Mouse (Mus musculus) heart, postnatal 0 days (tissue): ENCODE measurements around the gene Bivm. TPM values are rescaled to one million over a fixed set of nuclear protein-coding genes. Genes with fewer than 3 reads are reported as not detected.

Experiments
- ATAC-seq: fragments of 200-750 bp; cut with Nextera tagmentation; 2 replicates; pipeline ENCODE4 v1.8.0; 2017; ENCODE audit warnings: low read depth, moderate number of reproducible peaks, moderate library complexity; ENCODE audit not compliant: insufficient read depth
- DNase-seq: peaks from one replicate; pipeline ENCODE4 v3.0.0-alpha.2; 2016; ENCODE audit warnings: low spot score
- H3K27ac ChIP-seq: fragments of 300-500 bp; sonication (generic); 2 replicates; pipeline ENCODE4 v1.5.1; 2014; ENCODE audit warnings: low read depth, mild to moderate bottlenecking
- H3K27me3 ChIP-seq: fragments of 300-500 bp; sonication (generic); 2 replicates; pipeline ENCODE4 v1.6.1; 2014; ENCODE audit warnings: low read length, mixed read lengths; ENCODE audit not compliant: control insufficient read depth, insufficient read depth
- H3K36me3 ChIP-seq: fragments of 300-500 bp; sonication (generic); replicated peaks from 2 replicates; pipeline ENCODE4 v1.6.1; 2014; ENCODE audit warnings: low read length, mixed read lengths; ENCODE audit not compliant: control insufficient read depth, insufficient read depth
- H3K4me1 ChIP-seq: fragments of 300-500 bp; sonication (generic); 2 replicates; pipeline ENCODE4 v1.6.1; 2014; ENCODE audit warnings: antibody characterized with exemption; ENCODE audit not compliant: control insufficient read depth, insufficient read depth
- H3K4me2 ChIP-seq: fragments of 300-500 bp; sonication (generic); 2 replicates; pipeline ENCODE4 v1.6.1; 2014; ENCODE audit warnings: low read depth, mild to moderate bottlenecking, low read length, moderate library complexity
- H3K4me3 ChIP-seq: fragments of 300-500 bp; sonication (generic); 2 replicates; pipeline ENCODE4 v1.5.1; 2014; ENCODE audit warnings: low read depth, low read length
- H3K9ac ChIP-seq: fragments of 300-500 bp; sonication (generic); replicated peaks from 2 replicates; pipeline ENCODE4 v1.6.1; 2014; ENCODE audit warnings: low read depth, low read length, mixed read lengths
- H3K9me3 ChIP-seq: fragments of 300-500 bp; sonication (generic); replicated peaks from 2 replicates; pipeline ENCODE4 v1.6.1; 2016; ENCODE audit warnings: low read length; ENCODE audit not compliant: control insufficient read depth
- CTCF ChIP-seq: IDR thresholded peaks from 2 replicates; pipeline ENCODE4 v1.5.1; 2016; ENCODE audit warnings: antibody characterized with exemption, control low read depth, low read depth
- EP300 ChIP-seq: IDR thresholded peaks from 2 replicates; pipeline ENCODE4 v1.6.1; 2016; ENCODE audit warnings: antibody characterized with exemption, low read depth
- WGBS: fragments of 180-500 bp; shearing (Covaris S2); extraction: QIAGEN DNeasy Blood & Tissue Kit; methylation state at CpG from one replicate; pipeline ENCODE4 v1.1.7; 2014; 5-methylcytosine and 5-hydroxymethylcytosine counted together
- polyA plus RNA-seq: library from polyadenylated mRNA; unstranded; fragments of >200 nt; fragmentation: Nextera tagmentation; extraction: Ambion mirVana; gene quantifications from 2 replicates; pipeline ENCODE4 v1.2.1, GENCODE M21; 2015
- total RNA-seq: library from RNA; depleted of rRNA; stranded (reverse); fragments of >200 nt; gene quantifications from 2 replicates; pipeline ENCODE4 v1.2.3, GENCODE M21; 2014; ENCODE audit warnings: low replicate concordance

Bivm gene
- total and polyA plus RNA-seq, 2 experiments from 2014 or later: 9.2 to 20.2 TPM

GRCm38 (mm10) chr1:44158317-44158716 is 39.6 kb downstream of the Bivm start:
- Histone ChIP-seq H3K27me3 (no peaks in the 10 kb centered on the region), H3K4me2 (no peak overlapping the region), H3K4me3 (no peak overlapping the region), H3K36me3 (peaks cover 50% of the 10 kb centered on the region), H3K27ac (no peak overlapping the region), H3K9ac (no peak overlapping the region), H3K9me3 (no peaks in the 10 kb centered on the region), H3K4me1 (no peaks in the 10 kb centered on the region)
- no peak for ATAC-seq
- WGBS: 87% methylated on average over 6 of the region's 6 CpGs
- no peak for DNase-seq
- TF ChIP-seq CTCF (no peak), EP300 (no peak)

DNA sequence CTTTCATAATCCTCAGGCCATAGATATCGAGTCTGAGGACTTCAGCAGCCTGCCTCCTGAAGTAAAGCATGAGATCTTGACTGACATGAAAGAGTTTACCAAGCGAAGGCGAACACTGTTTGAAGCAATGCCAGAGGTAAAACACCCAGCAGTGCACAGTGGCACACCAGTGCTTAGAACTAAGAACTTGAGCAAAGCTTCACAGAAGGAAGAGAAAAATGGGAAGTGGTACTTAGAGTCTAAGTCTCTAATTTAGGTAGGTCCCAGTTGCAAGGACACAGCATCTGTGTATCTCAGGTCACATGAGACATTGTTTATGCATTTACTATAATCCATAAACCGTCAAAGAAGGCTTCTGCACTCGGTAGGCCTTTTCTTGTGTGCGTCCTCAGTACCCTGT is 43.1 kb downstream of the Bivm start:
- ATAC-seq: no peak
- H3K9ac ChIP-seq: no peak overlapping the region
- H3K27ac ChIP-seq: no peak overlapping the region
- no peak overlapping the region for H3K4me2 ChIP-seq
- H3K36me3 ChIP-seq: peaks cover 78% of the 10 kb centered on the region
- H3K4me1 ChIP-seq: no peaks in the 10 kb centered on the region
- no peaks in the 10 kb centered on the region for H3K9me3 ChIP-seq
- no peaks in the 10 kb centered on the region for H3K27me3 ChIP-seq
- no peak for DNase-seq
- H3K4me3 ChIP-seq: no peak overlapping the region
- 91% methylated on average over 6 of the region's 6 CpGs for WGBS
- TF ChIP-seq EP300 (no peak), CTCF (no peak)

DNA sequence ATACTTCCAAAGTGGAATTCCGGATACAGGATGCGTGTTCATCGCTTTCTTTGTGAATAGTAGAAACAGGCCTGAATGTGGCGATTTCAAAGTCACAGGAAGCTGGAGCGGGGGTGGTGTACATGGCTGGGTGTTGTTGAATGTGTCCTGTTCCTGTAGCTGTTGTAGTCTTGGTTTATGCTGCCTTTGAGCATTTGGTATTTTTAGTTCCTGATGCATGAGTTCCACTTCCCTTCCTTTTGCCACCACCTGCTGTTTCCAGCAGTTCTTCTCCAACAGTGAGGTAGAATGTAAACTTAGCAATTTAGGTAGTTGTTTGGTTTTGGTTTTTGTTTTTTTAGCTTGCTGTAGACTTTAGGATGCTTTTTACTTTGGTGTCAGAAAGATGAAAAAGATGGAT is 43.6 kb downstream of the Bivm start:
- no peak for ATAC-seq
- Histone ChIP-seq H3K36me3 (peaks cover 84% of the 10 kb centered on the region), H3K4me1 (no peaks in the 10 kb centered on the region), H3K27ac (no peak overlapping the region), H3K4me3 (no peak overlapping the region), H3K9ac (no peak overlapping the region), H3K27me3 (no peaks in the 10 kb centered on the region), H3K9me3 (no peaks in the 10 kb centered on the region), H3K4me2 (no peak overlapping the region)
- DNase-seq: no peak
- TF ChIP-seq CTCF (no peak), EP300 (no peak)
- 77% methylated on average over 5 of the region's 5 CpGs for WGBS

DNA sequence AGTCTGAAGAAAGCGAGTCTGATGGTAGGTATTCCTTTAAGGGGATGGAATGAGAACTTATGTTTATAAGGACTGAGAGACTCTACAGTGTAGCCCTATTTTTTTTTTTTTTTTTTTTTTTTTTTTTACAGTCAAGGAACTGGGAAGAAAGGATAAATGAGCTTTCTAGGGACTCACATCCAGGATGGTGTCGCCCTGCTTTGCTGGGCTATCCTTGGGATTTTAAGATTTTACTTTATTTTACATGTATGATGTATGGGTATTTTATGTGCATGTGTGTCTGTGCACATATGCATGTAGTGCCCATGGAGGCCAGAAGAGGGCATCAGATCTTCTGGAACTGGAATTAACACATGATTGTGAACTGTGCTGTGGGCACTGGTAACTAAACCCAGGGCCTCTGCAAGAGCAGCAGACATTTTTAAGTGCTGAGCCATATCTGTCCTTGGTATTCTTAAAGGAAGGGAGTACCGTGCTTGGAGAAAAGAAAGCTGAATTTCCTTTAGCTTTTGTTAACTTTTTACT is 49.2 kb downstream of the Bivm start:
- Histone ChIP-seq H3K36me3 (peaks cover 73% of the 10 kb centered on the region), H3K27ac (no peak overlapping the region), H3K27me3 (no peaks in the 10 kb centered on the region), H3K9ac (no peak overlapping the region), H3K4me3 (no peak overlapping the region), H3K9me3 (peaks cover 9% of the 10 kb centered on the region; the same call in 1 of the 2 replicates), H3K4me1 (no peaks in the 10 kb centered on the region), H3K4me2 (no peak overlapping the region)
- 97% methylated on average over 3 of the region's 3 CpGs for WGBS
- ATAC-seq: no peak
- no peak for DNase-seq
- TF ChIP-seq EP300 (no peak), CTCF (no peak)

DNA sequence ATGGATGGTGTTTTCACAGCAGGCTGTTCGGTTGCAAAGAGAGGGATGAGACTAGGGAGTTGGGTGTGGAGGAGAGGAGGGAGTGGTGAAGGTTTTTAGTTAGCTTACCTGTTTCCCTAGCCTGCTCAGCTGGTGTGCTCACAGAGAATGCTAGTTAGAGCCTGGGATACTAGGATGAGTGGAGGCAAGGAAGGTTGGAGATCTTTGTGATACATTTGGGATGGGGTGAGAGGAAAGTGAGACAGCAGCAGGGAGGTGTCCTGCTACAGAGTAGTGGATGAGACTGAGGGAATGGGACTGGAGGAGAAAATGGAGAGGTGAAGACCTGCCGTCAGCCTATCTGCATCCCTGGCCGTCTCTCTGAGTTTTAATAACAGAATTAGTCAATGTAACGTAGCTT is 53.9 kb downstream of the Bivm start:
- H3K9ac ChIP-seq: no peak overlapping the region
- H3K27ac ChIP-seq: no peak overlapping the region
- 95% methylated on average over 4 of the region's 4 CpGs for WGBS
- peaks cover 73% of the 10 kb centered on the region for H3K36me3 ChIP-seq
- no peaks in the 10 kb centered on the region for H3K4me1 ChIP-seq
- TF ChIP-seq EP300 (no peak), CTCF (no peak)
- H3K9me3 ChIP-seq: peaks cover 9% of the 10 kb centered on the region; the same call in 1 of the 2 replicates
- H3K27me3 ChIP-seq: no peaks in the 10 kb centered on the region
- H3K4me2 ChIP-seq: no peak overlapping the region
- no peak for DNase-seq
- no peak for ATAC-seq
- H3K4me3 ChIP-seq: no peak overlapping the region

DNA sequence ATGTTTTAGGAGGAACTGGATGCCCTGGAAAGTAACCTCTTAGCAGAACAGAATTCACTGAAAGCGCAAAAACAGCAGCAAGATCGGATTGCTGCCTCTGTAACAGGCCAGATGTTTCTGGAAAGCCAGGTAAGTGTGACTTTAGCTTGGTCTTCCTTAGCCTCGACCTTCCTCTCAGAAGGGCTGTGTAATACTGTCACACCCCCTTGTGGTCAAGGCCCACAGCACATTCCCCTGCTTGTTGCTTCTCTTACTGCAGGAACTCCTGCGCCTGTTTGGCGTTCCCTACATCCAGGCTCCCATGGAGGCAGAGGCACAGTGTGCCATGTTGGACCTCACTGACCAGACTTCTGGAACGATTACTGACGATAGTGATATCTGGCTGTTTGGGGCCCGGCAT is 55.1 kb downstream of the Bivm start:
- Histone ChIP-seq H3K4me3 (no peak overlapping the region), H3K4me2 (no peak overlapping the region), H3K27ac (no peak overlapping the region), H3K36me3 (peaks cover 76% of the 10 kb centered on the region), H3K27me3 (no peaks in the 10 kb centered on the region), H3K9ac (no peak overlapping the region), H3K4me1 (no peaks in the 10 kb centered on the region), H3K9me3 (peaks cover 9% of the 10 kb centered on the region; the same call in 1 of the 2 replicates)
- TF ChIP-seq CTCF (peak; percentile 29; the same call in 1 of the 2 replicates), EP300 (no peak)
- ATAC-seq (no peak), DNase-seq (no peak)
- WGBS: 83% methylated on average over 8 of the region's 8 CpGs
